Mouse (Mus musculus) embryonic fibroblast, embryonic 13.5 days (primary cell): ENCODE data around the gene Pappa.

Experiments used
- CTCF ChIP-seq: IDR thresholded peaks from 2 replicates; pipeline ENCODE4 v1.5.1; 2011; ENCODE audit warnings: mild to moderate bottlenecking, control low read depth, low read length, moderate library complexity, borderline replicate concordance; ENCODE audit not compliant: insufficient read depth
- POLR2A ChIP-seq: IDR thresholded peaks from 2 replicates; pipeline ENCODE4 v1.6.1; 2011; ENCODE audit warnings: low read depth, mild to moderate bottlenecking, control low read depth, low read length, moderate library complexity

- TF ChIP-seq CTCF (no peak), POLR2A (no peak)
These were observed 259.1 kb downstream of the Pappa start for GRCm38 (mm10) chr4:65383070-65383469.
